Mouse (Mus musculus) embryonic stem cell, embryonic (primary cell): ENCODE measurements around the gene Hsf2bp.

Experiments
- CTCF ChIA-PET, 4 experiments: fragments of 300-600 bp in 2 of 4; fragments of 350-600 bp in 2 of 4; sonication (Branson Sonifier 250); formaldehyde crosslinking; loops; one replicate each; lab custom pipeline; 2022; ENCODE audit warnings: inconsistent platforms in 2 of 4; lab: Charles Lee
- POLR2A ChIA-PET, 4 experiments: fragments of 300-600 bp in 2 of 4; fragments of 350-600 bp in 2 of 4; sonication (Branson Sonifier 250); formaldehyde crosslinking; loops; one replicate each; lab custom pipeline; 2022; ENCODE audit warnings: antibody characterized with exemption in 4 of 4, inconsistent platforms in 1 of 4; lab: Charles Lee

Hsf2bp gene

GRCm38 (mm10) chr17:32050609-32051008, 14.5 kb upstream of the Hsf2bp start:
- CTCF ChIA-PET, result interaction anchor here in 2 of 4 experiments (0.6 to 1.7 kb wide), 2 partner anchors 10 to 276 kb away, joined by 3 to 6 read pairs; no protein-coding TSS in a partner anchor

GRCm38 (mm10) chr17:32049914-32050313, 13.8 kb upstream of the Hsf2bp start:
- ChIA-PET CTCF (interaction anchor here in 1 of 4 experiments (1.7 kb wide), 1 partner anchor 11 kb away, joined by 6 read pairs; no protein-coding TSS in a partner anchor), POLR2A (interaction anchor here in 3 of 4 experiments (0.7 to 18.4 kb wide), 8 partner anchors 9 to 220 kb away, joined by 4 to 272 read pairs (median 6); partner anchors contain the start of genes Hsf2bp (in 1 of the 3) and Rrp1b (in 1 of the 3))

More at GRCm38 (mm10) chr17:32050609-32051008, 14.5 kb upstream of the Hsf2bp start:
- POLR2A ChIA-PET, result interaction anchor here in 2 of 4 experiments (1.0 to 18.4 kb wide), 7 partner anchors 9 to 63 kb away, joined by 4 to 272 read pairs (median 5); partner anchors contain the start of genes Hsf2bp (in 1 of the 2) and Rrp1b (in 1 of the 2)

- POLR2A ChIA-PET, result interaction anchor here in 3 of 4 experiments (0.6 to 18.4 kb wide), 14 partner anchors 9 to 236 kb away, joined by 3 to 272 read pairs (median 5); partner anchors contain the start of genes Hsf2bp (in 3 of the 3), Rrp1b (in 3 of the 3) and Brd4 (in 1 of the 3)
Observed at GRCm38 (mm10) chr17:32048351-32048750, 12.2 kb upstream of the Hsf2bp start.

GRCm38 (mm10) chr17:32046541-32046940, 10.4 kb upstream of the Hsf2bp start:
- ChIA-PET POLR2A (interaction anchor here in 2 of 4 experiments (1.0 to 18.4 kb wide), 4 partner anchors 8 to 14 kb away, joined by 3 to 272 read pairs (median 24); partner anchors contain the start of genes Hsf2bp (in 1 of the 2) and Rrp1b (in 1 of the 2)), CTCF (no interaction called here)

More at GRCm38 (mm10) chr17:32048351-32048750, 12.2 kb upstream of the Hsf2bp start:
- CTCF ChIA-PET, result interaction anchor here in 2 of 4 experiments (1.0 kb wide), 2 partner anchors 12 to 13 kb away, joined by 3 to 6 read pairs; no protein-coding TSS in a partner anchor

GRCm38 (mm10) chr17:32040263-32040662, 4.1 kb upstream of the Hsf2bp start:
- POLR2A ChIA-PET, result interaction anchor here in 2 of 4 experiments (0.6 to 13.5 kb wide), 8 partner anchors 11 to 635 kb away, joined by 3 to 272 read pairs (median 3); no protein-coding TSS in a partner anchor
- CTCF ChIA-PET, result interaction anchor here in 2 of 4 experiments (0.9 to 1.2 kb wide), 2 partner anchors 17 to 35 kb away, joined by 3 to 4 read pairs; no protein-coding TSS in a partner anchor

GRCm38 (mm10) chr17:32036509-32037438, 625 bp upstream of the Hsf2bp start:
- ChIA-PET POLR2A (interaction anchor here (0.6 to 13.5 kb wide), 40 partner anchors 9 to 615 kb away, joined by 3 to 272 read pairs (median 3); partner anchors contain the start of genes Cbs (in 1 of the 4), Notch3 (in 1 of the 4) and Pknox1 (in 1 of the 4)), CTCF (no interaction called here)

- ChIA-PET POLR2A (interaction anchor here in 3 of 4 experiments (0.7 to 13.5 kb wide), 26 partner anchors 8 to 470 kb away, joined by 3 to 272 read pairs (median 3); partner anchors contain the start of gene Pknox1 (in 1 of the 3)), CTCF (interaction anchor here in 2 of 4 experiments (0.6 to 1.6 kb wide), 3 partner anchors 242 to 1936 kb away, joined by 3 read pairs; no protein-coding TSS in a partner anchor)
Observed at GRCm38 (mm10) chr17:32034322-32034721, 1.8 kb downstream of the Hsf2bp start.

DNA sequence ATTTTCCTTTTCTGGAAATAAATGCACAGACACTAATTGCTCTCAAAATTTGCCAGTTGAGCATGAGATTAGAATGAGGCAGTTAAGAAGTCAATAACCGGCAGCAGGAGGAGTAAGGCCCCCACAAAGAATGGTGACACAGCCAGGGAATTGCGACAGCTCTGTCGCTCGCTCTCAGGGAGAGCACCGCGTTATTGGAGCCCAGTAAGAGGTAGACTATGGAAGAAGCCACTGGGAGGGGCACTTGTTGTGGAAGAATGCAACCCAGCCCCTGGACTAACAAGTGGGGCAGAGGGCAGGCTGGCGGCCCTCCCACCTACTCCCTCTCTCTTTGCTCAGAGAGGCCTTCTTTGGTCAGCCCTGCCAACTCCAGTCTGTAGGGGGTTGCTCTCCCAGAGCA, 4.5 kb downstream of the Hsf2bp start:
- ChIA-PET CTCF (no interaction called here), POLR2A (interaction anchor here in 1 of 4 experiments (13.5 kb wide), 1 partner anchor 23 kb away, joined by 272 read pairs; no protein-coding TSS in a partner anchor)

- POLR2A ChIA-PET, result interaction anchor here in 3 of 4 experiments (0.6 to 2.7 kb wide), 13 partner anchors 8 to 909 kb away, joined by 3 to 12 read pairs (median 3); partner anchors contain the start of genes Hsf2bp (in 2 of the 3) and Rrp1b (in 2 of the 3)
- CTCF ChIA-PET, result interaction anchor here in 3 of 4 experiments (0.6 to 2.3 kb wide), 13 partner anchors 10 to 404 kb away, joined by 3 to 13 read pairs (median 4); no protein-coding TSS in a partner anchor
Observed at GRCm38 (mm10) chr17:32028301-32028700, 7.8 kb downstream of the Hsf2bp start.

- ChIA-PET CTCF (interaction anchor here in 2 of 4 experiments (0.6 to 2.3 kb wide), 11 partner anchors 10 to 404 kb away, joined by 3 to 13 read pairs (median 4); no protein-coding TSS in a partner anchor), POLR2A (interaction anchor here in 3 of 4 experiments (0.6 to 2.7 kb wide), 11 partner anchors 8 to 908 kb away, joined by 3 to 12 read pairs (median 3); partner anchors contain the start of genes Hsf2bp (in 2 of the 3) and Rrp1b (in 2 of the 3))
Observed at GRCm38 (mm10) chr17:32027666-32028065, 8.5 kb downstream of the Hsf2bp start.

GRCm38 (mm10) chr17:32025386-32025785, 10.8 kb downstream of the Hsf2bp start:
- ChIA-PET CTCF (interaction anchor here in 2 of 4 experiments (1.1 to 1.5 kb wide), 2 partner anchors 274 to 332 kb away, joined by 3 to 4 read pairs; no protein-coding TSS in a partner anchor), POLR2A (interaction anchor here (0.9 to 2.3 kb wide), 5 partner anchors 9 to 332 kb away, joined by 3 to 6 read pairs (median 3); no protein-coding TSS in a partner anchor)

- POLR2A ChIA-PET, result interaction anchor here in 3 of 4 experiments (0.6 to 2.3 kb wide), 5 partner anchors 8 to 331 kb away, joined by 3 to 6 read pairs (median 3); no protein-coding TSS in a partner anchor
Observed at GRCm38 (mm10) chr17:32024671-32025073, 11.5 kb downstream of the Hsf2bp start.

DNA sequence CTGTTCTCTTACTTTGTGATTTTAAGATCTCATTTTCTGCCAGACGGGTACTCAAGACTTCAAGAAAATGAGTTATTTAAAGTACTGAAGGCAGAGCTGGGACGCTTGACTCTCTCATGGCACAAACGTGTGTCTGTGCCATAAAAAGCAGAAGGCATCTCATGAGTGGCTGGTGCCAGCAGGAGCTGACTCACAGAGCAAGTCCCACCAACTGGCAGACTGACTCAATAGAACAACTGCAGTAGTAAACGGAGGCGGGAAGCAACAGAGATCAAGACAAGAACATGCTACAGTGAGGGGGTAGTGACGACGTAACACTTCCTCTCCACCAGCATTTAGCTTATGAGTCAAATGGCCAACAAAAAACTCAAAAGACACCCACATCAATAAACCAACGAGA, 13.1 kb downstream of the Hsf2bp start:
- POLR2A ChIA-PET, result interaction anchor here in 2 of 4 experiments (0.9 to 1.7 kb wide), 5 partner anchors 11 to 49 kb away, joined by 3 read pairs; no protein-coding TSS in a partner anchor
- CTCF ChIA-PET, result no interaction called here

More at GRCm38 (mm10) chr17:32024671-32025073, 11.5 kb downstream of the Hsf2bp start:
- CTCF ChIA-PET, result interaction anchor here in 2 of 4 experiments (1.1 to 1.5 kb wide), 2 partner anchors 273 to 331 kb away, joined by 3 to 4 read pairs; no protein-coding TSS in a partner anchor

- POLR2A ChIA-PET, result interaction anchor here in 2 of 4 experiments (0.6 to 1.2 kb wide), 3 partner anchors 35 to 401 kb away, joined by 3 to 5 read pairs (median 3); no protein-coding TSS in a partner anchor
- CTCF ChIA-PET, result no interaction called here
Observed at GRCm38 (mm10) chr17:32022551-32022950, 13.6 kb downstream of the Hsf2bp start.

DNA sequence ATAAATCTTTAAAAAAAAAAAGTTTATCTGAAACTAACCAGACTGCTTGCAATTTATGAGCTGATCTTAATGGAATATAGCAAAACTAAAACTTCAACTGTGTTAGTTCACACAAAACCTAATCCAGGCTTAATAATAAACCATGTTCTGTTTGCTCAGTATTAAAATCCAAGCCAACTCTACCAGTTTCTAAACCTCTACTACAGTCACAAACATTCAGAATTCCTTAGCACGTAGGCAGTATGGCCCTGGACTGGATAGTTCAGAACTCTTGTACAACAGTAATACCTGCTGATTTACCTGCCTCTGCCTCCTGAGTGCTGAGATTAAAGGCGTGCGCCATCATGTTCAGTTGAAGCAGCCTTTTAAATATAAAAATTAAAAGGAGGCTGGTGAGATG, 14.2 kb downstream of the Hsf2bp start:
- CTCF ChIA-PET, result interaction anchor here in 1 of 4 experiments (0.6 kb wide), 1 partner anchor 265 kb away, joined by 4 read pairs; no protein-coding TSS in a partner anchor
- POLR2A ChIA-PET, result interaction anchor here in 1 of 4 experiments (0.5 kb wide), 1 partner anchor 313 kb away, joined by 3 read pairs; no protein-coding TSS in a partner anchor

DNA sequence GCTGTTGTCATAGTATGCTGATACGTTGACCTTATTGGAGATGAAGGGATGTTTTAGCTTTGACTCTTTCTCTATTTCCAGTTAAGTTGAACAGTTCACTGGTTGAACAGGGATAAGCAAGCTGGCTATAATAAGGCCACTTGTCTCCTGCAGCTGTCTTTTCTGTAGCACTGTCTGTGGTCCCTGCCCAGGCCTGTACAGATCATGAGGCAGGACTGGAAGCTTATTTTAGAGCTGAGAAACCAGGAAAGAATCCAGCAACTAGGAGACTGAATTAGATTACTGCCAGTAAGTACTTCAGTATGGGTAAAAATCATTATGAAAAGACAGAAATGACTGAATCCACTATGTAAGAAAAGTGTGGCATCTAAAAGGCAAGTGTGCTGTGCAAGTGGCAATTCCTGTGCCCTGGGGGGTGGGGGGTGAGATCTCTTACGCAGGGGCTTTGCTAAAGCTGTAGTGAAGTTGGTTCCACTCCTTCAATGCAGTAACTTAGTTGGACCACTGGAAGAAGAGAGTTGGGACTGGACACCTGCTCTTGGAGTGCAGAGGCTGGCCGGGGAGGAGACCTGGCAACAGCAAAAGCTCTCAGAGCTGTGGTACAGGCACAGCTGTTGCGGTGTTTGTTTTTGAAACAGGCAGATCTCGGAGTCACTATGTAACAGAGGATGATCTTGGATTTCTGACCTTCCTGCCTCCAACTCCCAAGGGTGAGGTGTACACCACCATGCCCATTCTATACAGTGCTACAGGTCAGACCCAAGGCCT, 17.8 kb downstream of the Hsf2bp start:
- CTCF ChIA-PET, result interaction anchor here in 1 of 4 experiments (0.9 to 2.9 kb wide), 2 partner anchors 9 to 55 kb away, joined by 3 to 10 read pairs; no protein-coding TSS in a partner anchor
- POLR2A ChIA-PET, result interaction anchor here in 3 of 4 experiments (0.6 to 1.2 kb wide), 3 partner anchors 12 to 42 kb away, joined by 3 to 4 read pairs (median 4); no protein-coding TSS in a partner anchor
